Mouse (Mus musculus): ENCODE results near the gene Ccdc146.

GRCm38 (mm10) chr5:21290594-21290993, 133.9 kb downstream of the Ccdc146 start:
- TF ChIP-seq CTCF (IDR thresholded peaks at IDR 0.05; ENCODE audit: low read depth, low read length) (no peak), EP300 (IDR thresholded peaks at IDR 0.05; ENCODE audit: insufficient read depth, low read depth, low read length) (no peak)

Data from ES-Bruce4 (cell line).